Mouse (Mus musculus) gastrocnemius, postnatal 10 days (tissue): Measurements from ENCODE around the gene Fosl2. TPM values are rescaled to one million over a fixed set of nuclear protein-coding genes. Genes with fewer than 3 reads are reported as not detected.
"Not testable (repeated sequence)": the region's sequence is repeated elsewhere in the genome, so short reads cannot be mapped to it uniquely, and the experiment has no call there.

Source experiments
- DNase-seq: peaks from one replicate; pipeline ENCODE4 v3.0.0; 2021; ENCODE audit warnings: mixed read lengths
- total RNA-seq, 2 experiments: library from RNA; stranded (reverse); gene quantifications; 2 replicates each; pipeline ENCODE4 v1.2.3; 2021

The Fosl2 gene
- total RNA-seq, 2 experiments from 2014 or later = 30.2 to 33.1 TPM

- not testable (repeated sequence) for DNase-seq
These were observed 43.1 kb downstream of the Fosl2 start for GRCm38 (mm10) chr5:32178720-32179119.

GRCm38 (mm10) chr5:32182885-32183629 lies 47.5 kb downstream of the Fosl2 start:
- no peak for DNase-seq

GRCm38 (mm10) chr5:32187717-32188116 lies 52.1 kb downstream of the Fosl2 start:
- DNase-seq = no peak

- DNase-seq = no peak
These were observed 55.7 kb downstream of the Fosl2 start for GRCm38 (mm10) chr5:32191259-32191658.

GRCm38 (mm10) chr5:32192016-32192845 lies 56.6 kb downstream of the Fosl2 start:
- no peak for DNase-seq

- no peak for DNase-seq
These were observed 58.6 kb downstream of the Fosl2 start for GRCm38 (mm10) chr5:32194236-32194635.

GRCm38 (mm10) chr5:32195857-32196609 lies 60.4 kb downstream of the Fosl2 start:
- no peak for DNase-seq

GRCm38 (mm10) chr5:32197698-32198097 lies 62.1 kb downstream of the Fosl2 start:
- peak; percentile 95 for DNase-seq

GRCm38 (mm10) chr5:32199136-32199535 lies 63.5 kb downstream of the Fosl2 start:
- no peak for DNase-seq

- DNase-seq = no peak
These were observed 64.0 kb downstream of the Fosl2 start for GRCm38 (mm10) chr5:32199594-32199993.

- no peak for DNase-seq
These were observed 69.1 kb downstream of the Fosl2 start for GRCm38 (mm10) chr5:32204653-32205052.

GRCm38 (mm10) chr5:32206726-32207125 lies 71.1 kb downstream of the Fosl2 start:
- DNase-seq = no peak

Other genes with a start within 250 kb of the Fosl2 start
- gene Plb1, start 96.9 kb downstream of the Fosl2 start, total RNA-seq = 1 to 10 TPM; 4.0 to 6.5 TPM